Mouse (Mus musculus) intestine, embryonic 14.5 days (tissue): Measurements from ENCODE around the gene Grk3. TPM values are rescaled to one million over a fixed set of nuclear protein-coding genes. Genes with fewer than 3 reads are reported as not detected.

Experiments used
- ATAC-seq: fragments of 200-750 bp; cut with Nextera tagmentation; replicated peaks from 2 replicates; pipeline ENCODE4 v1.8.0; 2017; ENCODE audit warnings: low read depth, moderate number of reproducible peaks, moderate TSS enrichment, moderate library complexity; ENCODE audit not compliant: low FRiP score, low TSS enrichment
- DNase-seq: peaks from one replicate; pipeline ENCODE4 v3.0.0-alpha.2; 2018; ENCODE audit warnings: low spot score
- H3K27ac ChIP-seq: fragments of 300-500 bp; sonication (generic); 2 replicates; pipeline ENCODE4 v1.5.1; 2014; ENCODE audit warnings: low read depth, mild to moderate bottlenecking, control low read depth
- H3K27me3 ChIP-seq: fragments of 300-500 bp; sonication (generic); replicated peaks from 2 replicates; pipeline ENCODE4 v1.6.1; 2014; ENCODE audit warnings: low read length, control low read depth; ENCODE audit not compliant: control insufficient read depth, insufficient read depth
- H3K36me3 ChIP-seq: fragments of 300-500 bp; sonication (generic); 2 replicates; pipeline ENCODE4 v1.6.1; 2014; ENCODE audit warnings: low read length, control low read depth; ENCODE audit not compliant: control insufficient read depth, insufficient read depth
- H3K4me1 ChIP-seq: fragments of 300-500 bp; sonication (generic); replicated peaks from 2 replicates; pipeline ENCODE4 v1.6.1; 2014; ENCODE audit warnings: low read length, control low read depth, mixed read lengths; ENCODE audit not compliant: control insufficient read depth, insufficient read depth
- H3K4me2 ChIP-seq: fragments of 300-500 bp; sonication (generic); 2 replicates; pipeline ENCODE4 v1.6.1; 2014; ENCODE audit warnings: low read length
- H3K4me3 ChIP-seq: fragments of 300-500 bp; sonication (generic); 2 replicates; pipeline ENCODE4 v1.5.1; 2014; ENCODE audit warnings: low read depth, low read length, control low read depth, mixed read lengths
- H3K9ac ChIP-seq: fragments of 300-500 bp; sonication (generic); 2 replicates; pipeline ENCODE4 v1.6.1; 2014; ENCODE audit warnings: mild to moderate bottlenecking, low read length
- H3K9me3 ChIP-seq: fragments of 300-500 bp; sonication (generic); 2 replicates; pipeline ENCODE4 v1.6.1; 2016; ENCODE audit warnings: low read length, control low read depth; ENCODE audit not compliant: control insufficient read depth
- WGBS: fragments of 180-500 bp; shearing (Covaris S2); extraction: QIAGEN DNeasy Blood & Tissue Kit; methylation state at CpG from one replicate; pipeline ENCODE4 v1.1.7; 2014; 5-methylcytosine and 5-hydroxymethylcytosine counted together
- polyA plus RNA-seq: library from polyadenylated mRNA; unstranded; fragments of >200 nt; fragmentation: Nextera tagmentation; extraction: Ambion mirVana; gene quantifications from 2 replicates; pipeline ENCODE4 v1.2.1, GENCODE M21; 2014

Grk3 gene
- polyA plus RNA-seq, 1 experiment from 2014 or later: 15.7 TPM

- Histone ChIP-seq H3K9me3 (no peaks in the 10 kb centered on the region), H3K4me1 (peaks cover 4% of the 10 kb centered on the region; the same call in 1 of the 2 replicates), H3K36me3 (no peaks in the 10 kb centered on the region), H3K27me3 (no peaks in the 10 kb centered on the region), H3K9ac (no peak overlapping the region), H3K27ac (no peak overlapping the region), H3K4me2 (no peak overlapping the region), H3K4me3 (no peak overlapping the region)
- DNase-seq (no peak), ATAC-seq (no peak)
- WGBS: 93% methylated on average over 14 of the region's 14 CpGs
Measured at GRCm38 (mm10) chr5:112923841-112924240, 91.8 kb downstream of the Grk3 start.

DNA sequence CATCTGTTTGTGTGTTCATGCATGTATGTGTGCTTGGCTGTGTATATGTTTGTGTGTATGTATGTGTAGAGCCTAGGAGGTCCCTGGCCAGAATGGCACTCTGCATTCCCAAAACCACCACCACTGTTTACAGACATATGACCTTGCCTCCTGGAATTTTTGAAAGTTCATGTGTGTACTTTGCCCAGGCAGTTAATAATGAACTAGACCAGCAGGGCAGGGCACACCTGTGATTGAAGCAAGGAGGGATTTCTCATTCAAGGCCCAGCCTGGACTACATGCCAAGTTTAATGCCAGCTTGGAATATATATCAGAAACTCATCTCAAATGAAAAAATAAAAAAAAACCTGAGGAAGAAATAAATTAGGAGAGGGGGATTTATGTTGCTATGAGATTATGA lies 93.7 kb downstream of the Grk3 start:
- Histone ChIP-seq H3K9me3 (no peaks in the 10 kb centered on the region), H3K4me2 (no peak overlapping the region), H3K9ac (no peak overlapping the region), H3K4me3 (no peak overlapping the region), H3K27me3 (no peaks in the 10 kb centered on the region), H3K4me1 (no peaks in the 10 kb centered on the region), H3K36me3 (no peaks in the 10 kb centered on the region), H3K27ac (no peak overlapping the region)
- ATAC-seq (no peak), DNase-seq (no peak)

- DNase-seq: no peak
- Histone ChIP-seq H3K9me3 (no peaks in the 10 kb centered on the region), H3K4me2 (no peak overlapping the region), H3K4me1 (no peaks in the 10 kb centered on the region), H3K4me3 (no peak overlapping the region), H3K36me3 (peaks cover 8% of the 10 kb centered on the region), H3K9ac (no peak overlapping the region), H3K27me3 (no peaks in the 10 kb centered on the region), H3K27ac (no peak overlapping the region)
- WGBS: 93% methylated on average over 5 of the region's 5 CpGs
- ATAC-seq: no peak
Measured at GRCm38 (mm10) chr5:112910381-112910780, 105.2 kb downstream of the Grk3 start.

DNA sequence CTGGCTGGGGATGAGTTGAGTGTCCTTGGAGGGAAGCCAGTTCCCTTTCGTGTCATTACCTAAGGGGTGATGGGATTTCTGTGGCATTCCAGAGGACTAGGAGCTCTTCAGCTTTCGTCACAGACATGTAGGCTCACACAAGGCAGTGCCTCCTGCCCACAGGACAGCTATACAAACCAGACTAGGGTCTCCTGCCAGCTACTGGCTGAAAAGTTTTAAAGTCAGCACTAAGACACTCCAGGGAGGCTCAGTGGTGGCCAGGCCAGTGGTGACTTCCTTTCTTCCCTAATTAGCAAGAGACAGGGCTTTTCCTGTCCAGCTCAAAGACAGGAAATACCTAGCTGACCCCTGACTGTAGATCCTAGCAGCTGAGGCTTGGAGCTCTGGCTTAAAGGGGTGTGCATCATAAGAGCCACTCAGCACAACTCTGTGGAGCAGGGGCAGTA lies 107.4 kb downstream of the Grk3 start:
- no peaks in the 10 kb centered on the region for H3K4me1 ChIP-seq
- no peaks in the 10 kb centered on the region for H3K9me3 ChIP-seq
- no peak overlapping the region for H3K4me3 ChIP-seq
- no peaks in the 10 kb centered on the region for H3K27me3 ChIP-seq
- DNase-seq: no peak
- H3K36me3 ChIP-seq: no peaks in the 10 kb centered on the region
- H3K27ac ChIP-seq: no peak overlapping the region
- H3K4me2 ChIP-seq: no peak overlapping the region
- no peak overlapping the region for H3K9ac ChIP-seq
- no peak for ATAC-seq
- 32% methylated on average over 2 of the region's 2 CpGs for WGBS

DNA sequence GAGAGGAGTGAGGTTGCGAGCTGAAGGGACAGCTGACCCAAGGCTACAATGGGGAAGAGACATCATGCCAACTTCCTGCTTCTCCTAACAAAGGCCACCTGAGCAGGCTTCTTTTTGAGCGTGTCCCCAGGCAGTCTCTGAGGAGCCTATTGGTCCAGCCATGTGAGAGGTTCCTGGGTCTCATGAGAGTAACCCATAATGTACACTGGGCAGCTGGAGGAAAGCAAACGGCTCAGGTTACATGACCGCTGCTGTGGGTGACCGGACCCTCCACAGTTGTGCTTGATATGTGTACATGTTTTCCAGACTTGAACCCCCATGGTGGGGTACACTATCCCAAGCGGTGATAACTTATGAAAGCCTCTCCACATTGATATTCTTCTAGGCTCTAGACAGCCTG lies 108.1 kb downstream of the Grk3 start:
- H3K36me3 ChIP-seq: no peaks in the 10 kb centered on the region
- no peaks in the 10 kb centered on the region for H3K9me3 ChIP-seq
- H3K4me1 ChIP-seq: no peaks in the 10 kb centered on the region
- ATAC-seq: no peak
- DNase-seq: no peak
- no peak overlapping the region for H3K4me2 ChIP-seq
- no peak overlapping the region for H3K9ac ChIP-seq
- H3K27me3 ChIP-seq: no peaks in the 10 kb centered on the region
- 65% methylated on average over 6 of the region's 6 CpGs for WGBS
- no peak overlapping the region for H3K27ac ChIP-seq
- no peak overlapping the region for H3K4me3 ChIP-seq

DNA sequence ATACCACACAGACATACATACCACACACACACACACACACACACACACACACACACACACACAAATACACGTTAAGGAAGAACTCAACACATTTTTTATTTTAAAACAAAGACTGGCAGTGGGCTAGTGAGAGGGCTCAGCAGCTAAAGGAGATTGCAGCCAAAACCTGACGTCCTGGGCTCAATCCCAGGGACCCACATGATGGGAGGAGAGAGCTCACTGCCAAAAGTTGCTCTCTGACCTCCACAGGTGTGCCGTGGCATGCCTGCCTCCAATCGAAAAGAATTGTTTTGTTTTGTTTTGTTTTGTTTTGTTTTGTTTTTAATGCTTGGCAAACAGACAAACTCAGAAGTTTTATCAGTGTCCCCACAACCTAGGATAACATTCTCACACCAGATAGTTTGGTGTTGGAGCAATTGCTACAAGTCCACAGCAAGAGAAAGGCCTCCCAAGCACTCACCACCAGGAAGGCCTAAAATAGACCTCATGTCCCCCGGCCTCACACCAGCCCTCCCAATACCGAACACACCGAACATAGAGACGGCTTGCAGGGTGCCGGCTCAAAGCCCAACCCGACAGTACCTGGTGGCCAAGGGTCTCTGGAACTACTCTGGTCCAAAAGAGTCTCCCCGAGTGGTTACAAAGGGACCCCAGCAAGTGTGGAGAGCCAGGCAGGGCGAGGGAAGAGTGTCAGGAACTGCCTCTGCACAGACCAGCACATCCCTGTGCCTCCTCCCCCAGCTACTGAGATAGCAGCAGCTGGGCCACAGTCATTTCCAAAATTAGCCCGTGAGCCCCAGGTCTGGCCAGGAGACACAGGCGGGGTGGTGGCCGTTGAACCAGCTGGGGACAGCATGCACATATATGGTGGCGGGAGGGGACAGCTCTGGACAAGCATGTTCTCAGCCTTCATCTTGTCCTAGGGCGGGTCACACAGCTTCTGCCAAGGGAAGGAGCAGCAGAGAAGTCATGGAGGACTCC lies 119.6 kb downstream of the Grk3 start, which contains the start of gene Myo18b:
Myo18b (minus strand) TSS at position 689 of the 981 bp plus-strand sequence.
- H3K4me2 ChIP-seq: no peak within 1 kb of the TSS
- WGBS: 78% methylated on average over 17 of the region's 17 CpGs
- no peak within 1 kb of the TSS for H3K27ac ChIP-seq
- no peaks in the 10 kb centered on the region for H3K27me3 ChIP-seq
- ATAC-seq: no peak
- no peaks in the 10 kb centered on the region for H3K4me1 ChIP-seq
- no peaks in the 10 kb centered on the region for H3K9me3 ChIP-seq
- no peaks in the 10 kb centered on the region for H3K36me3 ChIP-seq
- no peak within 1 kb of the TSS for H3K9ac ChIP-seq
- no peak for DNase-seq
- H3K4me3 ChIP-seq: no peak within 1 kb of the TSS

GRCm38 (mm10) chr5:112893462-112894060 lies 122.0 kb downstream of the Grk3 start:
- Histone ChIP-seq H3K9ac (no peak overlapping the region), H3K36me3 (no peaks in the 10 kb centered on the region), H3K4me2 (no peak overlapping the region), H3K9me3 (no peaks in the 10 kb centered on the region), H3K27ac (no peak overlapping the region), H3K27me3 (no peaks in the 10 kb centered on the region), H3K4me1 (no peaks in the 10 kb centered on the region), H3K4me3 (no peak overlapping the region)
- DNase-seq: no peak
- WGBS: 53% methylated on average over 5 of the region's 5 CpGs
- no peak for ATAC-seq

DNA sequence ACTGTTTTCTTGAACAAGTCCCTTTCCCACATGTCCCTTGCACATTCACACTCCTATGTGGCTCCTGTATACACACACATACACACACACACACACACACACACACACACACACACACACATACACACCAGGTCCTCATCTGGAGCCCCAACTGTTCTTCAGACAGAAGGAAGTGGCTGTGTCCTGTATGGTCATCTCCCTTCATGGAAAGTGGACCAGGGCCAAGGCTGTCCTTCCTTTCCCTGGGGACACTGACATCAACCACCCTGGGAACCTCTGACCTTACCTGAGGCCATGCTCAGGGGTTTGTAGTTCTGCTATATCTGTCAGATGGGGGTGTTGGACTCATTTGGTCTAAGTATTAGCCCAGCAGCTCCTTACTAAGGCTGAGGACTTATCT lies 123.2 kb downstream of the Grk3 start:
- no peak overlapping the region for H3K9ac ChIP-seq
- H3K27me3 ChIP-seq: no peaks in the 10 kb centered on the region
- no peaks in the 10 kb centered on the region for H3K9me3 ChIP-seq
- no peak for ATAC-seq
- no peak overlapping the region for H3K4me2 ChIP-seq
- H3K27ac ChIP-seq: no peak overlapping the region
- DNase-seq: no peak
- no peaks in the 10 kb centered on the region for H3K36me3 ChIP-seq
- no peak overlapping the region for H3K4me3 ChIP-seq
- H3K4me1 ChIP-seq: no peaks in the 10 kb centered on the region
